Mouse (Mus musculus) bone marrow, adult 2 months (tissue): ENCODE results near the gene Wfdc3.

Experiments used
- CTCF ChIP-seq: fragments of 200-500 bp; IDR thresholded peaks from 2 replicates; pipeline ENCODE4 v1.5.1; 2011; ENCODE audit warnings: low read length, control low read depth; ENCODE audit not compliant: control insufficient read depth, insufficient read depth
- POLR2A ChIP-seq: fragments of 200-500 bp; IDR thresholded peaks from 2 replicates; pipeline ENCODE4 v1.6.1; 2011; ENCODE audit warnings: low read depth, mild to moderate bottlenecking, control low read depth, low read length, borderline replicate concordance; ENCODE audit not compliant: control insufficient read depth

- TF ChIP-seq CTCF (no peak), POLR2A (peak; percentile 89)
Measured at GRCm38 (mm10) chr2:164769258-164770037, 23.7 kb upstream of the Wfdc3 start, which contains the start of gene Ube2c.
